Mouse (Mus musculus): ENCODE data around the gene Prkd2.
A peak's percentile ranks its signal among the peaks of the same experiment; 100 is the strongest.

The Prkd2 gene

DNA sequence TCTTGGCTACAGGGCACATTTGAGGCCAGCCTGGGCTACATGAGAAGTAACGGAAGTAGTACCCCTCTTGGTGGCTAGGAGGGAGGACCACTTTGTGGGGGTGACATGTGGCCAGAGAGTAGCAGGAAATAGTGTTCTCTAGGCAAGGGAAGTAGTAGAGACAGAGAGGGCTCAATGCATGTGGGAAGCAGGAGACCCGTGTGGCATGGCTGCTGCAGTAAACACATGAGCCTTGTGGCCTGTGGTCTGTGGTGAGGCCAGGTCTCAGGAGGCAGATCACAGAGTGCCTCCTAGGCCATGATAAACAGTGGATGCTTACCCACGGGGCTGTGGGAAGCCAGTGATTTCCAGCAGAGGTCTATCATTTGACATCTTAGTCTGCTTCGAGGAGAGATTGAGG, 15.4 kb upstream of the Prkd2 start:
- no peak for DNase-seq

DNA sequence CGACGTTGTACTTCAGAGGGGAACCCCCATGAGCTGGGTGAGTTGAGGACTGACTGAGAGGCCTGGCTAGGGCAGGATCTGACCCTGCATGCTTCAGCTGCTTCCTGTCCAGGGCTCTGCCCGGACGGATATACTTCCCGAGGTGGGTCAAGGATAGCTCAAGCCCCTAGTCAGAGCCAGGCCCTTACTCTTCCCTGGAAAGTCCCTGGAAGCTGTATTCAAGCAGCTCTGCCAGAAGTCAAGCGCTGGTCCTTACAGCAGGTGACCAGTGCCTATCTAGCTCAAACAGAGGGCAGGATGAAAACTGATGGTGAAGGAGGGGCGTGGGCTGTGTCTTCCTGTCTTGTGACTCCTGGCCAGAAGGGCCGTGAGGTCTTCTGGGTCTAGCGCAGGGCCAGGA, 12.3 kb upstream of the Prkd2 start:
- DNase-seq: no peak

DNA sequence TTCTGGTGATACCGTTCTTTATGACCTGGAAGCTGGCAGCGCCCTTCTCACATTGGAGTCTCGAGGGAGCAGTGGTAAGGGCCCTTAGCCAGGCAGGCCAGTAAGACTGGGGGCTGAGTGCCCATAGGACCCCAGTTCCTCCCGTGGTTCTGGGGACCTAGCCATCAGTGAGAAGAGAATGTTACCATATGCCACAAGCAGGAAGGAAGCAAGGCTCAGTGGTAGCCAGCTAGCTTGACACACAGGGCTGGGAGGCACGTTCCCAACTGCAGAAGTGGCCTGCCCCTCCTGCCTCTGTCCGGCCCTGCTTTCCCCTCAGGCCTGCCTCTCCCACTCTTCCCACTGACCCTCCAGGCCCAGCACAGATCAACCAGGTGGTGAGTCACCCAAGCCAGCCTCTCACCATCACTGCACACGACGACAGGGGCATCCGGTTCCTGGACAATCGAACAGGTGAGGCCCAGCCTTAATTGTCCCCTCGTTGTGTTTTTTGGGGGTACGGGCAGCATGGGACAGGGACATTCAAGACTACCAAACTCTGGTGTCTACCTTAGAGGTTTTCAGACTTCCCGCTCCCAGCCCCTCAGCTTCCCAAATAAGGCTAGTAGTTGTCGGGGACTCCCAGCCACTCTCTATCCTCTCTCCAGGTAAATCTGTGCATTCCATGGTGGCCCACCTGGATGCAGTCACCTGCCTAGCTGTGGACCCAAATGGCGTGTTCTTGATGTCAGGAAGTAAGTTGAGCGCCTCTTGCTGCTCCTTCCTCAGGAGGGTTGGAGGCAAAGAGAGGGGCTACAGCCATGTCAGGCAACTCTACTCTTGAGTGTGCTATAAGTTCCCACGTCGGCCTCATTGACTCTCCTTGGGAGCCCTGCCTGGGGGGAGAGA, 4.5 kb upstream of the Prkd2 start:
- DNase-seq: no peak

DNA sequence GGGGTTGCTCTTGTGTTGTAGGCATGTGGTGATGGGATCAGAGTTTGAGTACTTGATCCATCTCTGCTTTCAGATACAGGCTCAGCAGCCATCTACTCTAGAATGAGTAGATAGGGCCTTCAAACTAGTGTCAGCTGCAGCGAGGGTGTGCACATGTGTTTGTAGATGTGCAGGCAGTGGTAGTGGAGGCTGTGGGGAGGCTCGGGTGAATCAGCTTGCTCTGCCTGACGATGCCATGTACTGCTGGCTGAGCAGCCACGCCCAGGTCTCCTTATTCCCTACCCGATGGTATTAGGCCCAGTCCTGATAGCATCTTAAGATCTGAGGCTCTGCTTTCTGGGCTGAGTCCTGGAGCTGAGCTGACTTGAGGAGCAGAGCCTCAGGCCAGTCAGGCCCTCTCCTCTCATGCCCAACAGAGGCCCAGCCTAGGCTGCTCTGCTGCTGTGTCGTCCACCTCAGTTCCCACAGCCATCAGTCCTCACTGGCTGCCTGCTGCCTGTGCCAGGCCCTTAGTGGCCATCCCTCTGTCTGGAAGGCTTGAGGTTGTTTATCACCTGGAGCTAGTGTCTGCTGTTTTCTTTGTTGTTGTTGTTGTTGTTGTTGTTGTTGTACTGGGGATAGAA, 3.8 kb upstream of the Prkd2 start:
- DNase-seq: no peak

DNA sequence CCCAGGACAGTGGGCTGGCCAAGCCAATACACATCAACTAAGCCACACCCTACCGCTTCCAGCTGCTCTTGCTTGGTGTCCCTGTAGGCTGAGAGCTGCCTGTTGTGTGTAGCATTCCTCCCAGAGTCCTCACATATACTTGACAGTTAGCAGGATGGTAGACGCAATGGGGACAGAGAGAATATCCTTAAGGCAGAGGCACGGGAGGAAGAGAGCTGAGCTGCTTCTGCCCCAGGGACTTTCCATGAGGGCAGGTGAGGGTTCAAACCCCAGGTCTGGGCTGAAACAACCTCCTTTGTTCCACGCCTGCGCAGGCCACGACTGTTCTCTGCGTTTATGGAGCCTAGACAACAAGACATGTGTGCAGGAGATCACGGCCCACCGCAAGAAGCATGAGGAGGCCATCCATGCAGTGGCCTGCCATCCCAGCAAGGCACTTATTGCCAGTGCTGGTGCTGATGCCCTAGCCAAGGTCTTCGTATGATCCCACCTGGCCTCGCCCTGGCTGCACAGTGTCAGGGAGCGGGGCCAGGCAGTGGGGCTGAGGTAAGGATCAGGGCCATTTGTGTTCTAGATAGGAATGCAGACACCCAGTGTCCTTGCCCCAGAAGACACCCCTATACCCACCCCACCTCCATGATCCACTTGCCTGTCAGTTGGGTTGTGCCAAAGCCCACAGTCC, 3.1 kb upstream of the Prkd2 start:
- DNase-seq: no peak

DNA sequence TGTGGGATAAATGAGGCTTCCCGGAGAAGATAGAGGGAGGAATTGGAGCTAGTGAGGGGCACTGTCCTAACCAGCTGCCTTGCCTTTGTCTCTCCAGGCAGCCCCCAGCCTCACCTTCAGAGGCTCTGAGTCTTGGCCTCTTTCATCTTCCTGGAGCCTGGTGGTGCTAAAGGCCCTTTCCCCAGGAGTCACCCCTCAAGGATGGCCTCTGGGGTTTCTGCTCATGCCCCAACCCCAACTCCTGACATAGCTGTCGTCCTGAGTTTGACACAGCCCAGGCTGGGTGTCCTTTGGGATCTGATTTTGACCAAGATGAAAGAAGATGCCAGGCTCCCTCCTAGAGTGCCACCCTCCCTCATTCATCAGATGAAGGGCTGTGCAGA, 2.6 kb upstream of the Prkd2 start:
- no peak for DNase-seq

DNA sequence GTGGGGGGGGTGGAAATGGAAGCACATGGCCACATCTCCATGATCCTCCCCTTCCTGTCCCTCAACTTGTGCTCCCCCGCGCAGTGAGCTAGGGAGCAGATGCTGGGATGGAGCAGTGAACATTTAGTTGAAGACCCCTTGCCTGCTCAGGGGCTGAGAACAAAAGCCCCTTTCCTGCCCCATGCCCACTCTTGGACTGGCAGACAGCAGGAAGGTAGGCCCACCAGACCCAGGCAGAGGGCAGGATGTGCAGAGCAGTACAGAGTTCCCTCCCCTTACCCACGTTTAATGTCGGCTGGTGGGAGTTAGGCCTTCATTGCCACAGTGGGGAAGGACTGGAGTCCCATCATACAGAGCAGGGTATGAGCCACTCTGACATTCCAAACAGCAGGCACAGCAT, 1.6 kb upstream of the Prkd2 start:
- DNase-seq: no peak

DNA sequence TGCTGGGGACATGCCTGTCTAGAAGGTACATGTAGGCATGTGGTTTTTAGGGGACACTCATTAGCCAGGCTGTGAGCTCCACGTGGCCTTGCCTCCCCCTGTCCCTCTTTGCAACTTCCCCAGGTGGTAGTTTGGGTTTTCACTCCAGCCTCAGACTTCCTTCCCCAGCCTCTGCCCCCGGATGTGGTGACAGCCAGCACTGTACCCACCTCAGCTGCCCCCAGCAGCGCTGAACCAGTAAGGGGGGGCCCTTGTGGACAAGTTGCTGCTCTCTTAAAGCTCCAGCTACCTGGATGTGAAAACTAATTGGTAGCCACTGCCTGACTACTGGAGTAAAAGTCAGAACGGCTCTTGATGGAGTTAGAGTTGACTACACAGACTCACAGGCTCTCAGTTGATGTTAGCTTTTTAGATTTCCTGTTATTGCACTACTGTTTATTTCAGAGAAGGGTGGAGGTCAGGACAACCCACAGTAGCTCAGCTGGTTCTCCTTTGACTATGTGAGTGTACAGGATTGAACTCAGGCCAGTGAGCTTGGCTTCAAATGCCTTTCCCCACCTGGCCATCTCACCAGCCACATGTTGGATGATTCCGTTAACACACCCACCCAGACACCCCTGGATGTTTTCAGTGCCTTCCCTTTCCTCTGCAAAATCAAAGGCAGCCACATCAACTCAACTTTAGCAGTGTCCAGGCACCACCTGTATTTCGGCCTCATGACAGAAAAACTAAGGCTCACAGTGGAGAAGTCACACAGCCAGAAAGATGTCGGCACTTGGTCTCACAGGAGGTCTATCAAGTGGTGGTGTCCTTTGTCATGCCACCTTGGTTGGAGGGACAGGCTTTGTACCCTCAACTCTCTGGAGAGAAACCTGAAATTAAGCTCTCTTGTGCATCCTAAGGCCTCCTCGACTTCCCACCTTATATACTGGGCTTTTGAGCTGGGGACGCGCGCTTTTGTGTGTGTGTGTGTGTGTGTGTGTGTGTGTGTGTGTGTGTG, 841 bp upstream of the Prkd2 start:
- DNase-seq: no peak

DNA sequence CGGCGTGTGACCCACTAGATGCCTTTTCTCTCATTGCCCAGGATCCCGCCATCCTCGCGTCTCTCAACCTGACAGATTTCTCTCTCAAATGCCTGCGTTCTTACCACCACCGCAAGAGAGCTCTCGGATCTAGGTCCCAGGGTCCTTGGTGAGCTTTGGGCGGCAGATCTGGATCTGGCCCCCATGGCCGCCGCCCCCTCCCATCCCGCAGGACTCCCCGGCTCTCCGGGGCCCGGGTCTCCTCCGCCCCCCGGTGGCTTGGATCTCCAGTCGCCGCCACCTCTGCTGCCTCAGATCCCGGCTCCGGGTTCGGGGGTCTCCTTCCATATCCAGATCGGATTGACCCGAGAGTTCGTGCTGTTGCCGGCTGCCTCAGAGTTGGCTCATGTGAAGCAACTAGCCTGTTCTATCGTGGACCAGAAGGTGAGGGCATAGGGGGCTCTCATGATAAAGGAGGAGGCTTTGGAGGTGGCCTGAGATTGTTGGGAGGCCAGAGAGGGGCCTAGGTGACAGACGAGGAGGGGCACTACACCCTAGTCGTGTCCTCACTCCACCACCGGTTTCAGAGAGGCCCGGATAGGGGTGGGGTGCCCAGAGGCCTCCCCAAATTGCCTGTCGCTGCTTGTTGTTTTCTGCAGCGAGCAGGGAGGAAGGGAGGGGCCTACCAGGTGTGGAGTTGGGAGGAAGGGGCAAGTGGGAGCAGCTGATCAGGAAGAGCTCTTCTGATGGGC, 904 bp downstream of the Prkd2 start:
- no peak for DNase-seq

DNA sequence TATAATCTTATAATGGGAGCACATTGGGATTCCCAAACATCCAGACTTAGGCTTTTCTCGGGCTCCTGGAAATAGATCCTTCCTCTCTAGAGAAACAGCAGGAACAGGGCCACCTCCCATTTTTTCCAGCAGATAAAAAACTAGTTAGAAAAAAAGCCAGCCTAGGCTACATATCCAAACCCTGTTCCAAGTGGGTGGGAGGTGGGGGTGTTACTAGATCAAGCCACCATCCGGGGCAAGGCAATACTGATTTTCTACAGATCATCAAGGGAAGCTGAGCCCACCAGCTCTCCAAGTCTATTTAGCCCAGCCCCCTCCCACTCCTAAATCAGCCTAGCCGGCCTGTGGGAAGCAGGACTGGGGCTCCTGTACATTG, 2.0 kb downstream of the Prkd2 start:
- DNase-seq: no peak

DNA sequence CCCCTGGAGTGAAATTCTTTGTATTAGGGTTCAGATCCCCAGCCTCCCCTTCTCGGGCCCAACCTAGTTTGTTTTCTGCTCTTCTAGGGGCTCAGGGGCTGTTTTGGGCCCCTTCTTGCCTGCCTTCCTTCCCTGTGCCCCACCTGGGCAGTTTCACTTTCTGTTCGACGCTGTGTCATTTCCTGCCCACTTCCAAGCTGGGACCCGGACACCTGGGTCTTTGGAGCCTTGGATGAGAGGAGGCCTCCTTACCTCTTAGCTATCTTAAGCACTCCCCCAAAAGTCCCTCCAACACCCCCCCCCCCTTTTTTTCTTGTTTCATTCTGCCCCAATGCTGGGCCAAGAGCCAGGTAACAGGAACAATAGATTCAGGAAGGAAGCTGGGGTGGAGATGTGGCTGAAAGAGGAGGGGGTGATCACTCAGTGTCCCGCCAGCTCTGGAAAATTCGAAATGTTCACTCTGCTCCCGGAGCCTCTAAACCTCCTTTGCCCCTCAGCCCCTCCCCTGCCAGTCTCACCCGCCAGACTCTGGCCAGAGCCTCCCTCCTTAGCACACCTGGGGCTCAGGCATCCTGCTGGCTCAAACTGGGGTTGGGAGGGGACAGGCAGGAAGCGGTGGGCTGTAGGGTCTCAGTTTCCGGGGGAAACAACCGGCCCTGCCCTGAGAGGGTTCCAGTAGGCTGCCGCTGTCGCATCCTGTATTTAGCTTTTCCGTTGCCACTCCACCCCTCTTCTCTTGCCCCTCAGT, 2.5 kb downstream of the Prkd2 start:
- no peak for DNase-seq

DNA sequence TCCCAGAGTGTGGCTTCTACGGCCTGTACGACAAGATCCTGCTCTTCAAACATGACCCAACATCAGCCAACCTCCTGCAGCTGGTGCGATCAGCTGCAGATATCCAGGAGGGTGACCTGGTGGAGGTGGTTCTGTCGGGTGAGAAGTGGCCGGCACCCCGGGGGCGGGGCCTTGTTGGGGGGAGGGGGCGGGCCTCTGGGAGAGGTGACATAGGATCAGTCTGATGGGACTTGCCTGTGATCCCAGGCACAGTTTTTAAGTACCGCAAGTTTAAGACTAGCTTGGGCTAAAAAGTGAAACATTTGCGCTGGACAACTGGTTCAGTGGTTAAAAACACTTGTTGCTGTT, 3.1 kb downstream of the Prkd2 start:
- no peak for DNase-seq

DNA sequence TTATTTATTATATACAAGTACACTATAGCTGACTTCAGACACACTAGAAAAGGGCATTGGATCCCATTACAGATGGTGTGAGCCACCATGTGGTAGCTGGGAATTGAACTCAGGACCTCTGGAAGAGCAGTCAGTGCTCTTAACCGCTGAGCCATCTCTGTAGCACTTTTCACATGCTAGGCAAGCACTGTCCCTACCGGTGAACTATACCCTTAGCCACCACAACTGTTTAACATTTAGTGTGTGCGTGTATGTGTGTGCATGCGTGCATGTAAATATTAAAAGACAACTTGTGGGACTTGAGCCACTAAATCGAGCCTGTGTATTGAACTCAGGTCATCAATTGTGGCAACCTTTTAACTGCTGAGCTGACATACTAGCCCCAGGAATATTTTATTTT, 4.1 kb downstream of the Prkd2 start:
- DNase-seq: no peak

DNA sequence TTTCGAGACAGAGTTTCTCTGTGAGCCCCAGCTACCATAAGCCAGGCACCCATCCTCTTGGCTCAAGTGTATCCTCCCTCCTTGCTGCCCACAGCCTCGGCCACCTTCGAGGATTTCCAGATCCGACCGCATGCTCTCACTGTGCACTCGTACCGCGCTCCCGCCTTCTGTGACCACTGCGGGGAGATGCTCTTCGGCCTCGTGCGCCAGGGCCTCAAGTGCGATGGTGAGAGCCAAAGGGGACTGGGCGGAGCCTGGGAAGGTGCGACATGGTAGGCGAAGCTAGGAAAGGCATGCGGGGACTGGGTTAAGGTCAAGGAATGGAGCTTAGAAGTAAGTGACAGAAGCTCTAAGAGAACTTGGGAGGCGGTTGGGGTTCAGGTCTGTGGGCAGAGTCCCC, 4.8 kb downstream of the Prkd2 start:
- DNase-seq: no peak

DNA sequence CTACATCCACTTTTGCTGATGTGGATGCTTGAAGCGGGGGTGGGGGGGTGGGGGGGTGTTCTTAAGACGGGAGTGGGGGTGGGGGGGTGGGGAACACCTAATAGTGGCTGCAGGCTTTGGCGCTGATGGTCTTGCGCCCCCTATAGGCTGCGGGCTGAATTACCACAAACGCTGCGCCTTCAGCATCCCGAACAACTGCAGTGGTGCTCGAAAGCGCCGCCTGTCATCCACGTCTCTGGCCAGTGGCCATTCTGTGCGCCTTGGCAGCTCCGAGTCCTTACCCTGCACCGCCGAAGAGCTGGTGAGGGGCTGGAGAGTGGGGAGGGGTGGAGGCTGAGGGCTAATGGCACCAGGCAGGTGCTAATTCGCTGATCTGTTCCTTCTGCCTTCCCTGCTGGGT, 5.9 kb downstream of the Prkd2 start:
- DNase-seq: peak; percentile 83 to 85

DNA sequence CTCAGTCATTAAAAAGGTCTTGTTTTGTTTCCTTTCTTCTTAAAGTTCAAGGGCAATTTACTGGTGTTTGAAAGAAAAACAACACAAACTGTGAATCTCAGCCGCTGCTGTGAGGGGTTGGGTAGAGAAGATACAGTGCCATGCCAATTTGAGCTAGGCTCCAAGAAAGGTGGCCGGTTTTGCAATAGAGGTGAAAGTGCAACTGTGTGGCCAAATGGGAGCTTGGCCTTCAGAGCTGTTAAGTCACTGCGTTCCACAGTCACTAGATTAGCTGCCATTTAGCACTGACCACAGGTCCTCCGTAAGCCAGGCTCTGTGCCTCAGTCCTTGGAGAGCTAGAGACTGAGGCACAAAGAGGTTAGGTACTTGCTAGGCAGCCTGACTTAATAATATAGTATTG, 8.9 kb downstream of the Prkd2 start:
- no peak for DNase-seq

DNA sequence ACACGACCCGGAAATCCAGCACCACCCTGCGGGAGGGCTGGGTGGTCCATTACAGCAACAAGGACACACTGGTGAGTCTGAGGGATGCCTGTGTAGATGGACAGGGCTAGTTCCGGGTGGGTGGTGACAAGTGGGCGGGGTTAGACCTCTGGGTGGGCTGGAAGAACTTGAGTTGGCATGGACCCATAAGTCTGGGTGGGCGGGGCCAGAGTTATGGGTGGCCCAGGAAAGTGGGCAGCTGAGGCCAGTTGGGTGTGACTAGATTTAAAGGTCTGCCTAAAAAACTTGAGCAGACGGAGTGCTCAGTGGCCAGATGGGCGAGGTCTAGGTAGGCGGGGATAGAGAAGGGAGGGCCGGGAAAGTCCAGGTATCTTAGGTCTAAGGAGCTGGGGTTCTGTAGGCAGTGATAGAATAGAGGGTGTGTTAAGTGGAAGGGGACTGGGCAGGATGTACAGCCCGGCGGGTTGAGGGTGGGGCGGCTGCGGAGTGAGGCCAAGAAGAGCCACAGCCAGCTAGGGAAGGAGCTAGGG, 10.7 kb downstream of the Prkd2 start:
- no peak for DNase-seq

DNA sequence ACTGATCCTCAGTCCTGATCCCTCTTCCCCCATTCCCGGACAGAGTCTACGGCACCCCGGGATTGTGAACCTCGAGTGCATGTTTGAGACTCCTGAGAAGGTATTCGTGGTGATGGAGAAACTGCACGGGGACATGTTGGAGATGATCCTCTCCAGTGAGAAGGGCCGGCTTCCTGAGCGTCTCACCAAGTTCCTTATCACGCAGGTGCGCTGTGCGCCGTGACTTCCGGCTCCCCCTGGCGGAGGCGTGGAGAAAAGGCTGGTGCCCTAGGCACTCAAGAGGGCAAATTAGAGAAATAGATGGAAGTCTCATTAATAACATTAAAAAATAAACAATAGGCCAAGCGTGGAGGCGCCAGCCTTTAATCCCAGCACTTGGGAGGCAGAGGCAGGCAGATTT, 15.6 kb downstream of the Prkd2 start:
- DNase-seq: peak; percentile 51 to 66

DNA sequence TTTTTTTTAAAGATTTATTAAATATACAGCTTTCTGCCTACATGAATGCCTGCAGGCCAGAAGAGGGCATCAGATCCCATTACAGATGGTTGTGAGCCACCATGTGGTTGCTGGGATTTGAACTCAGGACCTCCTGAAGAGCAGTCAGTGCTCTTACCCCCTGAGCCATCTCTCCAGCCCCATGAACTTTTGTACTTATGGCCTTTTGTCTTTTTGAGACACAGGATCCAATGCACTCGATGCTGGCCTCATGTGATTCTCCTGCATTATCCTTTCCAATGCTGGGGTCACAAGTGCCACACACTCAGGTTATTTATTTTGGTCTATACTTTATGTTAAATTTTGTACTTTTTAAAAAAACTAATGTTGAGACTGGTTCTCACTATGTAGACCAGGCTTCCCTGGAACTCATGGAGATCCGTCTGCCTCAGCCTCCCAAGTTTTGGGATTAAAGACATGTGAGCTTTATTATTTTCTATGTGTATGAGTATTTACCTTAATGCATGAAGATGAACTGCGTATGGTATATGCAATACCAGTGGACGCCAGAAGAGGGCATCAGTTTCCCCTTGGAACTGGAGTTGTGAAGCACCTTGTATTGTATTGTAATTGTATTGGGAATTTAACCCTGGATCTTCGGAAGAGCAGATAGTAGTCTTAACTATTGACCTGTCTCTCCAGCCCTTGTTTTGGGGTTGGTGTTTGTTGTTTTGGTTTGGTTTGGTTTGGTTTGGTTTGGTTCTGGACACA, 17.4 kb downstream of the Prkd2 start:
- DNase-seq: peak; percentile 64 to 76

DNA sequence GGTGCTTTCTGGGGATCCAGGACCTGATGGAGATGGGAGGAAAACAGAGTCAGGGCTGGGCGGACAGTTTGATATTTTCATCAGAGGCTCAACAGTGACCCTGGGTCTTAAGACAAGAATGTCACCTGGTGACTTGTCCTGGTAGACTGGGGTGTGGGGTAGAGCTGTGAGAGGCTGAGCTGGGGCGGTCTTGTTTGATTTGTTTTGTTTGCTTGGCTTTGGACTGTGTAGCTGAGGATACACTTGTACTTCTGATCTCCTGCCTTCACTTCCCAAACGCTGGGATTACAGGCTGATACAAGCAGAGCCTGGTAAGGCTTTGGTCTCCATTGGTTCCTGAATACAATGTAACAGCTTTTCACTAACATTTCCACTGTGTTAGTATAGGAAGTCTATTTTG, 24.8 kb downstream of the Prkd2 start:
- no peak for DNase-seq

Data from cerebellum, postnatal 36 days (tissue).